Mouse (Mus musculus) small intestine, adult 2 months (tissue): ENCODE measurements around the gene Tle6.

Experiments
- CTCF ChIP-seq: fragments of 200-500 bp; IDR thresholded peaks from 2 replicates; pipeline ENCODE4 v1.5.1; 2012; ENCODE audit warnings: low read depth, mild to moderate bottlenecking, control low read depth, inconsistent platforms, low read length, moderate library complexity, mixed read lengths; ENCODE audit not compliant: insufficient replicate concordance, insufficient read length; ENCODE audit errors: extremely low read depth
- POLR2A ChIP-seq: fragments of 200-500 bp; IDR thresholded peaks from 2 replicates; pipeline ENCODE4 v1.6.1; 2012; ENCODE audit warnings: low read depth, mild to moderate bottlenecking, control low read depth, inconsistent platforms, low read length, moderate library complexity

DNA sequence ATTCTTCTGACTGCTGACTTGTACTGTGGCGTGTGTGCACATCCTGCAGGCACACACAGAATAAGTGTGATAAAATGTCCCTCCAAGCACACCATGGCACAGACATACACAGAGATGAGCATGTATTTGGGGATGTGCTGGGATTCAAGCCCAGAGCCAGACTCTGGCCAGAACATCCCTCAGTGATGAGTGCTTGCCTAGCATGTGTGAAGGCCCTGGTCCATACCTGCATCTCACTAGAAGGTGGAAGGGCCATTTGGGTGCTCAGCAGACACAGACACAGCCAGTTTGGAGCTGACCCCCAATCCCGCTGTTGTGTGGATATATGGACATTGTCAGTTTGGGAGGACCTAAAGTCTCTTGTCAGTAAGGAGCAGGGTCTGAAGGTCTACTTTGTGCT is 40.7 kb upstream of the Tle6 start:
- TF ChIP-seq CTCF (no peak), POLR2A (no peak)
